Mouse (Mus musculus) 3134 (cell line): ENCODE measurements around the gene Mafg.
"Not testable (repeated sequence)": the region's sequence is repeated elsewhere in the genome, so short reads cannot be mapped to it uniquely, and the experiment has no call there.

Experiments used
- DNase-seq: peaks from one replicate; pipeline ENCODE4 v3.0.0-alpha.2; 2011; ENCODE audit warnings: low spot score; ENCODE audit not compliant: insufficient read length; ENCODE audit errors: extremely low read depth

Mafg gene

DNA sequence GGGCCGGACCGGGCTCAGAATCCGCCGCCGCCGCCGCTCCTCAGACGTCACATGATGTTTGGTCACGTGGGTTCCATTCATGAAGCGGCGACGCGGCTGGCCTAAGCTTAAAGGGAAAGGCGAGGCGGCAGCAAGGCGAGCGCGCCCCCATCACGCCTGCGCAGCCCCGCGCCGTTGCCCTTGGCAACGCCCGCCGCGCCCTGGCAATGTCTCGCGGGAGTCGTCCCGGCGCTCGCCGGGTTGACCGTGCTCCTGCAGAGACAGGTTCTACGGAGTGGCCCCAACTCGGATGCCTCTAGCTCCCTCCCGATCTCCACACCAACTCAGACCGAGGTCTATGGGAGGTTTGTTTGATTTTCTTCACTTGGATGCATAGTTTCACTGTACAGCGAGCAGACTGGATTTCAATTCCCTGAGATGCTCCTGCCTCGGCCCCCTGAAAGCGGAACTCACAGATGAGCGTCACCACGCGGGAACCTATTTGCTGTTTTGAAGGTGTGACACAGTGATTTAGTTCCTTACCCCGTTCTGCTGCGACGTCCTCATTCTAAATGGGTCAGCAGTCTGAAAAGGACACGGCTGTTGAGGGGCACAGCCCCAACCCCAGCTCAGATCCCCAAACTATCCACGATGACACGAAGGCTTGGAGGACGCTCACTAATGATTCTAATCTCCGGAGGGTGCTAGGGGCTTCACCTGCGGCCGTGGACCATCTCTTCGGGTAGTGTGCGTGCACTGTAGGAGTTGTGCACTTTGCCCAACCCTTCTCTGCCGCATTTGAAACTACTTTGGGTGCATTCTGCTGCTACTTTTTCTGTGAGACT is at the start of gene Mafg:
Gene Mafg (minus strand): TSS at position 81 of the 824 bp plus-strand sequence.
- DNase-seq: peak; percentile 99

GRCm38 (mm10) chr11:120682683-120683082 is 49.3 kb upstream of the Mafg start:
- peak; percentile 74 for DNase-seq

- DNase-seq: no peak
Measured at GRCm38 (mm10) chr11:120679909-120680308, 46.5 kb upstream of the Mafg start.

DNA sequence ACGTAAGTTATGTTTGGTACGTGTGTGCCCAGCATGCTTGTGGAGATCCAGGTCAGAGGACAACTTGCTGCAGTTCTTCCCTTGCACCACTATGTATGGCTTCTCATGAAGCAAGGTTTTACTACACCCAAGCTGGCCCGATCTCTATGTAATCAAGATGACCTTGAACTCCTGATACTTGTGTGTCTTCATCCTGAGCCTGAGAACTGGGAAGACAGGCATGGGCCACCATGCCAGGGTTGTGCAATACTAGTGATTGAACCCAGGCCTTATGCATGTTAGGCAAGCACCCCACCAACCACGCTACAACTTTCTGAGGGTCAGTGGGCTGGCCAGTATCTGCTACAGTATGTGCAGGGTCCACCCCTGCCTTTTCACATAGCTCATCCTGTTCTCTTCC is 43.6 kb upstream of the Mafg start:
- no peak for DNase-seq

- DNase-seq: not testable (repeated sequence)
Measured at GRCm38 (mm10) chr11:120675875-120676274, 42.5 kb upstream of the Mafg start.

DNA sequence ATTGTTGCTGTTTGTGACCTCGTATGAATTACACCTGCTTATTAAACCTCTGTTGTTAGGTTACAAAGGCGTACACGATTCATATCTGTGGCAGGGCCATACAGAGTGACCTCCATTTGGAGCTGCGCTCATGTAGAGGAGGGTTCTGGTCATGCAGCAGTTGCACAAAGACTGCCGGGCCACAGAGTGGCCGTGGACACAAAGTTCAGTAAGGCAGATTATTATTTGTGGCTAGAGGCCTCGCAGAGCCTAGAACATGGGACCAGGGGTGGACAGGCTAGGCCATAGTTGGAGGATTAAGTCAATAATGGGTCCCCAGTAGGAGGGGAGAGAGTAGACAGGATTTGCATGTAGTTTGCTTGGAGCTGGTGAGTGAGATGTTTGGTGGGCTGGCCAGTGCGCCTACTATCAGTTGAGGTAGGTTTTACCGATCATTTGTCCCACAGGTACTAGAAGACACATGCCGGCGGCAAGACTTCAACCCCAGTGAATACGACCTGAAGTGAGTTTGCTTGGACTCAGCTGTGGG is 40.3 kb upstream of the Mafg start:
- DNase-seq: no peak

- DNase-seq: peak; percentile 99
Measured at GRCm38 (mm10) chr11:120672687-120673593, 39.5 kb upstream of the Mafg start, which contains the start of gene Aspscr1. TSS of gene Aspscr1 (plus strand) at chr11:120672973.

DNA sequence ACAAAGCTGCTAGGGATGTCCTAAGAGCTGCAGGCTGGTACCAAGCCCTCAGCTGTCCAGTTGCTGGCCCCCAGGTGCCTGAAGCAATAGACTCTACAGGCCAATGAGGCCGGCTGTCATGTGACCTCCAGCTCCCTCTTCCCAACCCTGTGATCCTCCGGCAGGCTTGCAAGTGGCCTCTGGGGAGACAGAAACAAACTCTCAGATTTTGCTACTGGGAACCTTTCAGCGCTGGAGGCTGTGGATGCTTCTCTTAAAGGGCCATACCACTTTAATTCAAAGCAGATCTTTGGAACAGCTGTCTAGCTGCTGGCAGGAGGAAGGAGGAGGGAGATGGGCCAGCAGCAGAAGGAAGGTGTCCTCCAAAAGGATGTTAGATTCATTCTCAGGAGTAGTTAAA is 33.2 kb upstream of the Mafg start:
- DNase-seq: no peak

- no peak for DNase-seq
Measured at GRCm38 (mm10) chr11:120665406-120665805, 32.0 kb upstream of the Mafg start.

- DNase-seq: no peak
Measured at GRCm38 (mm10) chr11:120663714-120664113, 30.3 kb upstream of the Mafg start.

- no peak for DNase-seq
Measured at GRCm38 (mm10) chr11:120662759-120663158, 29.4 kb upstream of the Mafg start.

- DNase-seq: no peak
Measured at GRCm38 (mm10) chr11:120661076-120661460, 27.7 kb upstream of the Mafg start, which contains the start of gene Notum. TSS of gene Notum (minus strand) at chr11:120661175.

- DNase-seq: peak; percentile 60
Measured at GRCm38 (mm10) chr11:120660301-120661075, 27.1 kb upstream of the Mafg start.

GRCm38 (mm10) chr11:120659509-120660300 is 26.3 kb upstream of the Mafg start:
- DNase-seq: peak; percentile 55

DNA sequence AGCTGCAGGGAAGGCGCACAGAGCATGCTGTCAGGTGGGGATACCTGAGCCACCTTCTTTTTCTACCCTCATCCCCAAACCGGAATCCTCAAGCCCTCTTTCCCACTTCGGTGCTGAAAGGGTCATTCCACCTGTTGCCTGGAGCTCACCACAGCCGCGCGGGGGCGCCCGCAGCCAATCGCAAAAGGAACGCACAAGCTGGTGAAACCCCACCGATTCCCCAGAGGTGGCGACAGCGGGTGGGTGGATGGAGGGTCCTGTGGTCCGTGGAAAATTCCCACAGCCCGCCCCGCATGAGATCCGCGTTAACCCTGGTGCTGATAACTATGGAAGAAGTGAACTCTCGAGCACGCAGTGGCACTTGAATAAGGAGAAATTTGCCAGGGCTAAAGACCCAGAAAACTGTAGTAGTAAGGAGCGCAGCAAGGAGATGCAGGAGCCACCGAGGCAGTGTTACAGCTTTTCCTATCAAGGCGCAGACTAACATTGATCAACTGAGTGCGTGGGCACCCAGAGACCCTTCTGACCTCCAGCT is 25.5 kb upstream of the Mafg start:
- DNase-seq: peak; percentile 83

GRCm38 (mm10) chr11:120657301-120657700 is 23.9 kb upstream of the Mafg start:
- DNase-seq: no peak

DNA sequence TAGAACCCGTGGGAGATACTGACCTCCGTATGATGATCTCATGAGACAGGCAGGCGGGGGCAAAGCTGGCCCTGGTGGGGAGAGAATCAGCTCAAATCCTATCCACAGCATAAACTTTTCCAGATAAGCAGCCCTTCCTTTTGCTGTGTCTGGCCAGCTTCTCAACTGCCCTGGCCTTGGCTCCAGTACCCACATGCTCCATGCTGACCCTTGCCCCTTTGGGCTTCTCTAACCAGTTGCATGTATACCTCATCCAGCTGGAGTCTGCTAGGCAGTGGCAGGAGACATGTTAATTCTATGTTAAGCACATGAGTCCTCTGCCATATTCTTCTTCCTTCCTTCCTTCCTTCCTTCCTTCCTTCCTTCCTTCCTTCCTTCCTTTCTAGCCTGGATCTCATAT is 21.3 kb upstream of the Mafg start:
- DNase-seq: no peak

- no peak for DNase-seq
Measured at GRCm38 (mm10) chr11:120651872-120652271, 18.5 kb upstream of the Mafg start.

DNA sequence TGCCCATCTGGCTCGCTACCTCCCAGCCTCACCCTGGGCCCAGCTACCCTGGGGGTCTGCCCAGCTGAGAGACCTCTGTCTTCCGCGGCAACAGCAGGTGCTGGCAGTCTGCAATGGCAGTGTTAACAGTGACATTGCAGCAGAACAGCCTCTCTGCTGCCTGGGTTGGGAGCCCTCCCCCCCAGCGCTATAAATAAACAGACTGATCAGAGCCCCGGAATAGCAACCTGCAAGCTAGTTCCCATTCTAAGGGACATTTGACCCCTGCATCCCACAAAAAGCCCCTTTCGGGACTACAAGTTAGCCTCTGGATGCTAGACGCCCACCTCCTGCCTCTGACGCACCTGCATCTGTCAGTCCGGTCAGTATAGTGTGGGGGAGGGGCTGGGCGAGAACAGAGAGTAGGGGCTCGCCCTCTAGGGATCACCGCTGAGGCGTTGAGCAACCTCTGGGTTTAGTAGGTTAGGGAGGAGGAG is 14.6 kb upstream of the Mafg start, which contains the start of gene Myadml2:
Gene Myadml2 (minus strand): TSS at position 158 of the 476 bp plus-strand sequence.
- DNase-seq: no peak
